Mouse (Mus musculus): ENCODE measurements around the gene Tecpr1. TPM values are rescaled to one million over a fixed set of nuclear protein-coding genes. Genes with fewer than 3 reads are reported as not detected.
A peak's percentile ranks its signal among the peaks of the same experiment; 100 is the strongest.

Gene Tecpr1
- 69.5 and 71.7 TPM in 2 replicates for polyA plus RNA-seq (2012; rRNA removed)

GRCm38 (mm10) chr5:144223503-144223862 is at the start of gene Tecpr1:
Gene Tecpr1 (minus strand): TSS chr5:144223615.
- DNase-seq (ENCODE audit: extremely low spot score in 1 of 2, low spot score in 1 of 2) = peak; percentile 92 to 96

GRCm38 (mm10) chr5:144271772-144272171 is 48.4 kb upstream of the Tecpr1 start:
- no peak for DNase-seq (ENCODE audit: extremely low spot score in 1 of 2, low spot score in 1 of 2)

GRCm38 (mm10) chr5:144271118-144271517 is 47.7 kb upstream of the Tecpr1 start:
- DNase-seq (ENCODE audit: extremely low spot score in 1 of 2, low spot score in 1 of 2) = no peak

GRCm38 (mm10) chr5:144270420-144270819 is 47.0 kb upstream of the Tecpr1 start:
- no peak for DNase-seq (ENCODE audit: extremely low spot score in 1 of 2, low spot score in 1 of 2)

- DNase-seq (ENCODE audit: extremely low spot score in 1 of 2, low spot score in 1 of 2) = no peak
Observed at GRCm38 (mm10) chr5:144269926-144270325, 46.5 kb upstream of the Tecpr1 start.

GRCm38 (mm10) chr5:144267535-144268241 is 44.3 kb upstream of the Tecpr1 start:
- peak in 1 of 2 experiments; percentile 72 for DNase-seq (ENCODE audit: extremely low spot score in 1 of 2, low spot score in 1 of 2)

GRCm38 (mm10) chr5:144263496-144263895 is 40.1 kb upstream of the Tecpr1 start:
- no peak for DNase-seq (ENCODE audit: extremely low spot score in 1 of 2, low spot score in 1 of 2)

GRCm38 (mm10) chr5:144263082-144263481 is 39.7 kb upstream of the Tecpr1 start:
- DNase-seq (ENCODE audit: extremely low spot score in 1 of 2, low spot score in 1 of 2) = no peak

GRCm38 (mm10) chr5:144261829-144262228 is 38.4 kb upstream of the Tecpr1 start:
- DNase-seq (ENCODE audit: extremely low spot score in 1 of 2, low spot score in 1 of 2) = peak in 1 of 2 experiments; percentile 51

GRCm38 (mm10) chr5:144261309-144261708 is 37.9 kb upstream of the Tecpr1 start:
- DNase-seq (ENCODE audit: extremely low spot score in 1 of 2, low spot score in 1 of 2) = no peak

GRCm38 (mm10) chr5:144260464-144260863 is 37.0 kb upstream of the Tecpr1 start:
- no peak for DNase-seq (ENCODE audit: extremely low spot score in 1 of 2, low spot score in 1 of 2)

- no peak for DNase-seq (ENCODE audit: extremely low spot score in 1 of 2, low spot score in 1 of 2)
Observed at GRCm38 (mm10) chr5:144259228-144259627, 35.8 kb upstream of the Tecpr1 start.

- no peak for DNase-seq (ENCODE audit: extremely low spot score in 1 of 2, low spot score in 1 of 2)
Observed at GRCm38 (mm10) chr5:144258687-144259086, 35.3 kb upstream of the Tecpr1 start.

- DNase-seq (ENCODE audit: extremely low spot score in 1 of 2, low spot score in 1 of 2) = peak in 1 of 2 experiments; percentile 50
Observed at GRCm38 (mm10) chr5:144258131-144258611, 34.8 kb upstream of the Tecpr1 start.

GRCm38 (mm10) chr5:144257451-144258110 is 34.2 kb upstream of the Tecpr1 start:
- no peak for DNase-seq (ENCODE audit: extremely low spot score in 1 of 2, low spot score in 1 of 2)

GRCm38 (mm10) chr5:144256888-144257287 is 33.5 kb upstream of the Tecpr1 start:
- no peak for DNase-seq (ENCODE audit: extremely low spot score in 1 of 2, low spot score in 1 of 2)

- no peak for DNase-seq (ENCODE audit: extremely low spot score in 1 of 2, low spot score in 1 of 2)
Observed at GRCm38 (mm10) chr5:144256541-144256870, 33.1 kb upstream of the Tecpr1 start.

- peak in 1 of 2 experiments; percentile 51 for DNase-seq (ENCODE audit: extremely low spot score in 1 of 2, low spot score in 1 of 2)
Observed at GRCm38 (mm10) chr5:144255632-144256540, 32.5 kb upstream of the Tecpr1 start.

- peak; percentile 71 to 77 for DNase-seq (ENCODE audit: extremely low spot score in 1 of 2, low spot score in 1 of 2)
Observed at GRCm38 (mm10) chr5:144254811-144255631, 31.6 kb upstream of the Tecpr1 start.
